Mouse (Mus musculus) liver, embryonic 13.5 days (tissue): ENCODE data around the gene Map7d1. TPM values are rescaled to one million over a fixed set of nuclear protein-coding genes. Genes with fewer than 3 reads are reported as not detected.
A peak's percentile ranks its signal among the peaks of the same experiment; 100 is the strongest.
"Not testable (repeated sequence)": the region's sequence is repeated elsewhere in the genome, so short reads cannot be mapped to it uniquely, and the experiment has no call there.

Experiments used
- ATAC-seq: fragments of 200-750 bp; cut with Nextera tagmentation; 2 replicates; pipeline ENCODE4 v1.8.0; 2017; ENCODE audit warnings: low read depth, mild to moderate bottlenecking, moderate number of reproducible peaks, moderate library complexity
- DNase-seq: peaks from one replicate; pipeline ENCODE4 v3.0.0; 2022
- H3K27ac ChIP-seq: fragments of 300-500 bp; sonication (generic); 2 replicates; pipeline ENCODE4 v1.5.1; 2015; ENCODE audit warnings: moderate library complexity, mild to moderate bottlenecking, inconsistent platforms
- H3K27me3 ChIP-seq: fragments of 300-500 bp; sonication (generic); 2 replicates; pipeline ENCODE4 v1.6.1; 2015; ENCODE audit warnings: mild to moderate bottlenecking, inconsistent platforms
- H3K36me3 ChIP-seq: fragments of 300-500 bp; sonication (generic); 2 replicates; pipeline ENCODE4 v1.6.1; 2015; ENCODE audit warnings: mild to moderate bottlenecking, inconsistent platforms
- H3K4me1 ChIP-seq: fragments of 300-500 bp; sonication (generic); replicated peaks from 2 replicates; pipeline ENCODE4 v1.6.1; 2015; ENCODE audit warnings: inconsistent platforms
- H3K4me2 ChIP-seq: fragments of 300-500 bp; sonication (generic); 2 replicates; pipeline ENCODE4 v1.6.1; 2015; ENCODE audit warnings: inconsistent platforms, mild to moderate bottlenecking, moderate library complexity
- H3K4me3 ChIP-seq: fragments of 300-500 bp; sonication (generic); replicated peaks from 2 replicates; pipeline ENCODE4 v1.5.1; 2015; ENCODE audit warnings: mild to moderate bottlenecking, inconsistent platforms
- H3K9ac ChIP-seq: fragments of 300-500 bp; sonication (generic); 2 replicates; pipeline ENCODE4 v1.6.1; 2015; ENCODE audit warnings: mild to moderate bottlenecking, inconsistent platforms
- H3K9me3 ChIP-seq: fragments of 300-500 bp; sonication (generic); replicated peaks from 2 replicates; pipeline ENCODE4 v1.6.1; 2016; ENCODE audit warnings: inconsistent platforms
- WGBS: fragments of 180-500 bp; shearing (Covaris S2); methylation state at CpG from one replicate; pipeline ENCODE4 v1.1.7; 2015; ENCODE audit not compliant: insufficient replicate concordance; 5-methylcytosine and 5-hydroxymethylcytosine counted together
- polyA plus RNA-seq: library from polyadenylated mRNA; unstranded; fragments of >200 nt; fragmentation: Nextera tagmentation; extraction: Ambion mirVana; gene quantifications from 2 replicates; pipeline ENCODE4 v1.2.1, GENCODE M21; 2015

Gene Map7d1
- polyA plus RNA-seq, 1 experiment from 2014 or later, result 6.6 TPM

DNA sequence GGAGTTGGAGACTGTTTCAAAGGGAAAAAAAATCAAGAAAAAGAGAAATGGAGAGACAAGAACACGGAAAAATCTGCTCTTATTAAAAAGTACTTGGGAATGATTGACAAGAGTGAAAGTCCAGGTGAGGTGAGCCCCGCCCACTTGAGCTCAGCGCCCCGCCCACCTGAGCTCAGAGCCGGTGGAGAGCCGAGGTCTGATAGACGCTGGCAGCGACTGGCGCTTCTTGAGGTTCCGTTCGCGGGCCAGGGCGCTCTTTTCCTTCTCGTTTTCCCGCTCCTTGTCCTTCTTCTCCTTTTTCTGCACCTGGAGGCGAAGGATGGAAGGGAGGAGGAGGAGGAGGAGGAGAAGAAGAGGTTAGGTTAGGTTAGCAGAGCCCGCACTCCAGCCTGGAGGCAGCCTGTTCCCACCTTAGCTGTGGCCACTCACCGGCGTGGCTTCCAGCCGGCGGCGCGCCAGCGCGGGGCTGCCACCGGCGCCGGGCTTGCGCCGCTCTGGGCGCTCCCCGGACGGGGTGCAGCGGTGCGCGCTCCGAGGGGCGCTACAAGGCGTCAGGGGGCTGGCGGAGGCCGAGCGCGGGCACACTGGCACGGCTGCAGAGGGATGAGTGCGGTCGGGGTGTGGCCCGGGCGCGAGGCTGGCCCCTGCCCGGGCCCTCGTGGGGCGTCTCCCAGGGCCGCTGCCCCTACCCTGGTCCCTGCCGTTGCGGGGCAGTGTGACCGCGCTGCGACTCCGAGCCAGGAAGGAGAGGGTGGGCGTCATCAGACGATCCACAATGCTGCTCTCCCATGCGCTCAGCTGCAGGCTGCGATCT lies 19.5 kb downstream of the Map7d1 start:
- Histone ChIP-seq H3K9me3 (no peaks in the 10 kb centered on the region), H3K9ac (no peak overlapping the region), H3K27me3 (no peaks in the 10 kb centered on the region), H3K36me3 (peaks cover 77% of the 10 kb centered on the region), H3K27ac (no peak overlapping the region), H3K4me1 (peaks cover 5% of the 10 kb centered on the region), H3K4me3 (no peak overlapping the region), H3K4me2 (no peak overlapping the region)
- ATAC-seq (no peak), DNase-seq (no peak)
- WGBS, result 76% methylated on average over 63 of the region's 63 CpGs

DNA sequence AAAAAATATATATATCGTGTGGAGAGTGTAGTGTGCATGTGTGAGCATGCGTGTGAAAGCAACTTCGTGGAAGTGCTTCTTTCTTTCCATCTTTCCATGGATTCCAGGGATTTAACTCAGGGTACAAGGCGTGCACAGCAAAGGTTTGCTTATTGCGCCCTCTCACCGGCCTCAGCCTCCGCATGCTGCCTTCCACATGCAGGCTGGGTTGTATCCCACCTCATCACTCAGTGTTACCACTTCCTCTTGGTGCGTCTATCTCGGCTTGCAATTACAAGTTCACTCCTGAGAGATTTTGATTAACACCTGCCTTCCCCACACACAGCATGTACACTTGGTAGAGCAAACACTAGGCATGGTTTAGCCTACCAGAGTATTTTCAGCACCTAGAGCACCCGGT lies 21.0 kb downstream of the Map7d1 start:
- Histone ChIP-seq H3K4me3 (no peak overlapping the region), H3K27ac (no peak overlapping the region), H3K27me3 (no peaks in the 10 kb centered on the region), H3K36me3 (peaks cover 76% of the 10 kb centered on the region), H3K4me2 (no peak overlapping the region), H3K9me3 (no peaks in the 10 kb centered on the region), H3K9ac (no peak overlapping the region), H3K4me1 (peaks cover 5% of the 10 kb centered on the region)
- DNase-seq, result no peak
- 56% methylated on average over 10 of the region's 10 CpGs for WGBS
- ATAC-seq, result no peak

DNA sequence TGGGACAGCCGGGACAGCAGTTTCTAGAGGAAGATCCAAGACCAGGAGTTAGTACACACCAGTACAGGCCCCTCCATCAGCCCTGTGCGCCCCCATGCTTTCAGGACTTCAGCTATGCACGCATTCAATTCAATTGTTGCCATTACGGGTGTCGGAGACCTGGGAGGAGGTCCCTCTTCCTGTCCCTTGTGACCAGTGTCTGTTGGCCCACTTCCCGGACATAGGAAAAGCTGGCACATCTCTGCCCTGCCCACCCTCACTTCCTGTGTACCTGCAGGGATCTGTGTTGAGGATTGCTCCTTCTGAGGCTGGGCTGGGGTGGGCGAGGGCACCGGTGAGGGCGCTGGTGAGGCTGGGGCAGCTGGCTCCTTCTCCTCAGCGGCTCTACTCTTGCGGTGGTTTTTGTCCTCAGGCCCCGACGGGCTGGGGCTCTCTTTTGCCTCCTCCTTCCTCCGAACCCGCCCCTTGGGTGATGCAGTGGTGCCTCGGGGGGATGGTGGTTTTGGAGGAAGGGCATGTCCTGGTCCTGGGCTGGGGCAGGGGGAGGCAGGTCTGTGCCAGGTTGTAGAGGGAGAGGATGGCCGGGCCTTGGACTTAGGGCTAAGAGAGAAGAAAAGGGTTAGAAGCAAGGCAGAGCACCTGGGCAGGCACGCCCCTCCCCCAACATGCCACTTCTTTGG lies 21.5 kb downstream of the Map7d1 start:
- ATAC-seq (no peak), DNase-seq (no peak)
- Histone ChIP-seq H3K9me3 (no peaks in the 10 kb centered on the region), H3K4me3 (no peak overlapping the region), H3K27me3 (no peaks in the 10 kb centered on the region), H3K36me3 (peaks cover 71% of the 10 kb centered on the region), H3K9ac (no peak overlapping the region), H3K4me1 (peaks cover 5% of the 10 kb centered on the region), H3K27ac (no peak overlapping the region), H3K4me2 (no peak overlapping the region)
- 71% methylated on average over 18 of the region's 18 CpGs for whole genome bisulfite sequencing

DNA sequence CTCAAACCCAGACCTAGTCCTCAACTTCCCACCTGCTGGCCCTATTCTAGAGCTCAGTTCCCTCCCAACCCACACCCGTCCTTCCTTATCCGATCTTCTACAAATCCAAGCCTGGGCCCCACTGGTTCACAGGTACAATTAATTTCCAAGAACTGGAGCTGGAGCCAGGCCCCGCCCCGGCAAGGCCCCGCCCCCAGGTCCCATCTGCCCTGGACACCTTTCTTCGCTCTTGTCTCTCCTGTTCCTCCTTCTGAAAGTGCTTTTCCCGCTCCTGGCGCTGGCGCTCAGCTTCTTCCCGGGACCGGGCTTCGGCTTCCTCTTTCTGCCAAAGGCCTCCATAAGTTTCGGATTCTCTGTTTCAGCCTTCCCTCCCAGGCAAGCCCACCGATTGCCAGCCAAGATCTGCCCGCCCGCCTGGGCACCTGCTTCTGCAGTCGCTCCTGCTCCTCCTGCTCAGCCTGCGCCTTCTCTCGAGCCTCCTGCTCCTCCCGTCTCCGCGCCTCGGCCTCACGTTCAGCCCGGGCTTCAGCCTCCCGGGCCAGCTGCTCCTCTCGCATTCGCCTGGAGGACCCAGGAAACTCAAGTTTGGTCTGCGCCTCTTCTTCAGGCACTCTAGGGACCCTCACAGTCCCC lies 22.4 kb downstream of the Map7d1 start:
- 84% methylated on average over 29 of the region's 29 CpGs for WGBS
- DNase-seq, result no peak
- Histone ChIP-seq H3K9ac (no peak overlapping the region), H3K27me3 (no peaks in the 10 kb centered on the region), H3K4me3 (no peak overlapping the region), H3K4me1 (peaks cover 5% of the 10 kb centered on the region), H3K9me3 (no peaks in the 10 kb centered on the region), H3K4me2 (no peak overlapping the region), H3K36me3 (peaks cover 70% of the 10 kb centered on the region), H3K27ac (no peak overlapping the region)
- ATAC-seq, result no peak

DNA sequence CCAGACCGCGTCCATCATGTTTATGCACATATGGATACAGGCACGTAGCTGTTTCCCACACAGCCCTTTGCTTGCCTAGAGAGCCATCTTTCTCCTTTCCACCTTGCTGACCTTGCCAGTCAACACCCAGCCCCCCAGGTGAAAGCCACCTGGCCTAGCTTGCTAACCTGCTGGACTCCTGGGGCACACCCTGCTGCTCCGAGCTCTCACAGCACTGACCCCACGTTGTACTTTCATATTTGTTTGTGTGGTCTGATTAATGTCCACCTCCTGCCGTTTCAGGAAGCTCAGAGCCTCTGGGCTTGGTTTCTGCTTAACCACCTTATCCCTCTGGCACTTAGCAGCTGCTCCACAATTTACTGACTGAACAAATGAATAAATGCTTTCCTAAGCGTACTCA lies 26.2 kb downstream of the Map7d1 start:
- H3K27ac ChIP-seq, result no peak overlapping the region
- DNase-seq (no peak), ATAC-seq (no peak)
- H3K9ac ChIP-seq, result no peak overlapping the region
- H3K27me3 ChIP-seq, result peaks cover 11% of the 10 kb centered on the region
- no peaks in the 10 kb centered on the region for H3K9me3 ChIP-seq
- H3K4me1 ChIP-seq, result peaks cover 11% of the 10 kb centered on the region
- WGBS, result 59% methylated on average over 7 of the region's 7 CpGs
- H3K36me3 ChIP-seq, result peaks cover 41% of the 10 kb centered on the region
- H3K4me2 ChIP-seq, result no peak overlapping the region
- no peak overlapping the region for H3K4me3 ChIP-seq

DNA sequence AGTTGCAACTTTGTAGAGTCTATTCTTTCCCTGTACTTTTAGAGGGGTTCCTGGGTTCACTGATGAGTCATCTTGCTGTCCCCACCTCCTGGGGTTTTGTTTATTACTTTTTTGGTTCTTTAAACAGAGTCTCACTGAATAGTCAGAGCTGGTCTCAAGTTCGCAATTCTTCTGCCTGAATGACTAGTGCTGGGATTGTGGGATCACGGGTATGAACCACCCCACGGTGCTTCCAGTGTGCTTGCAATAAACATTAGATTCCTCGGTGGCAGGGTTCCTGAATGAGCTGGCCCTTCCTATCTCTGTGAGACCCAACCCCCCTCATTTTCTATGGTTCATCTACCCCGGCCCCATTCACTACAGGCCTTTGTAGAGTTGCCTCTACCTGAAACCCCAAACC lies 28.0 kb downstream of the Map7d1 start:
- 33% methylated on average over 5 of the region's 5 CpGs for WGBS
- Histone ChIP-seq H3K27ac (no peak overlapping the region), H3K4me3 (no peak overlapping the region), H3K36me3 (peaks cover 23% of the 10 kb centered on the region), H3K9ac (no peak overlapping the region), H3K27me3 (peaks cover 11% of the 10 kb centered on the region), H3K4me2 (no peak overlapping the region), H3K4me1 (peaks cover 6% of the 10 kb centered on the region), H3K9me3 (no peaks in the 10 kb centered on the region)
- DNase-seq (no peak), ATAC-seq (no peak)

DNA sequence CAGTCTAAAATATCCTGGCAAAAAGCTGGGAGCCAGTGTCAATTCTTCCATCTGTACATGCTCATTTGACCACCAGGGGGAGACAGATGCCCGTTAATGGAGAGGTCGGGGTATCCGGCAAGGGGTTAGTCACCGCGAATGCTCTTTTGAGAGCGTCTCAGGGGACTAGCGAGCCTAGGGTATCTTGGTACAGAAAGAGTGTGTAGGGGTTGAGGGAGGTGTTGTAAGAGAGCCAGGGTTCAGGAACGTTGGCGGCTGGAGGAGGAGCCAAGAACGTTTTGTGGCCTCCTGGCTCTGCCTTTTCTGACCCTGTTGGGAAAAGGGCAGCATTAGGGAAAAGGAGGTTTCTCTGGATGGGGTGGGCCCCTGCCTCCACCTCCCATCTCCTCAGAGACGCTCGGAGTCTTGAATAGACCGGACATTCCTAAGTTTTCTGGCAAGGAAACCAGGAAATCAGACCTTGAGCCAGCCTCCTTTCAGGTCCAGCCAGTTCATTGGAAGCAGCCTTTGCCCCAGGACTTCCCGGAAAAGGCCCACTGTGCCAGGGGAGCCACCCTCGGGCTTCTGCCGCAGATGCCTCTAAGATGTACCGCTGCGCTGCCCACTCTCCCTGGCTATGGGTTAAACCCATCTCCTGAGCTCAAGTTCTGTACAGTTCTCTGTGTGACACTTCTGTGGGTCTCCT lies 28.9 kb downstream of the Map7d1 start:
- WGBS, result 8% methylated on average over 18 of the region's 18 CpGs
- Histone ChIP-seq H3K9me3 (no peaks in the 10 kb centered on the region), H3K9ac (peak overlapping the region; percentile 6; the same call in 1 of the 2 replicates)

DNA sequence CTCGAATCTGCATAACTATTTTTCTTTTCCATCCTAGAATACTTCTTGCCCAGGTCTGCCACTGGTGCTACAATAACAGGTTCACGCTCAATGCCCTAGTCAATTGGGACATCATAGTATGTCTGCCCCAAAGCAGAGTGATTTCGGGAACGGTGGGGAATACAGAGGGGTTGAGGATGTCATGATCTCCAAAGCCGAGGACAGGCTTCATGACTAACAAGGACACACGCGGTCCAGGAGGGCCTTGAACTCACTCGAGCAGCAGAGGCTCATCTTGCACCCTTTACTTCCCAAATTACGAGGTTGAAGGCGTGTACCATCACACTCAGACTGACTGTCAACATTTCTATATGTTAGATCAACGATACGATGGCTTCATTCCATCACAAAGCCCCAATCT lies 29.5 kb downstream of the Map7d1 start:
- no peak for DNase-seq
- ATAC-seq, result no peak
- peaks cover 11% of the 10 kb centered on the region for H3K27me3 ChIP-seq
- H3K36me3 ChIP-seq, result peaks cover 10% of the 10 kb centered on the region
- H3K4me1 ChIP-seq, result peaks cover 6% of the 10 kb centered on the region
- no peak overlapping the region for H3K4me3 ChIP-seq
- no peak overlapping the region for H3K4me2 ChIP-seq
- 45% methylated on average over 12 of the region's 12 CpGs for WGBS
- H3K27ac ChIP-seq, result no peak overlapping the region
- H3K9me3 ChIP-seq, result no peaks in the 10 kb centered on the region
- no peak overlapping the region for H3K9ac ChIP-seq

More for the DNA sequence above, 28.9 kb downstream of the Map7d1 start:
- peak; percentile 68 for ATAC-seq
- Histone ChIP-seq H3K27me3 (peaks cover 11% of the 10 kb centered on the region), H3K4me2 (peak overlapping the region; percentile 54), H3K27ac (no peak overlapping the region), H3K4me3 (peak overlapping the region; percentile 24; the same call in 1 of the 2 replicates), H3K36me3 (peaks cover 14% of the 10 kb centered on the region), H3K4me1 (peaks cover 6% of the 10 kb centered on the region)
- peak; percentile 60 for DNase-seq

DNA sequence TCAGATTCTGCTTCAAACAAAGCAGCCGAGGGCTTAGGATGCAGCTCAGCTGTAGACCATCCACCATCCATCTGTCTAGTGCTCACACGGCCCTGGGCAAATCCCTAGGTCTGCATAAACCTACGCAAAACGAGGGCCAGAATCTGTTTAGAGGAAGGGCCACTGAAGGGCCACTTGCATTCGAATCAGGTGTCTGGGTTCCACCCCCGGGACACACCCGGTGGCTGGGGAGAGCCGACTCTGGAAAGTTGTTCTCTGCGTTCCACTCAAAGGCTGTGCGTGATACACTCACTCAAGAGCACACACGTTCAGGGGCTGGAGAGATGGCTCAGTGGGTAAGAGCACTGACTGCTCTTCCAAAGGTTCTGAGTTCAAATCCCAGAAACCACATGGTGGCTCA lies 33.5 kb downstream of the Map7d1 start:
- Histone ChIP-seq H3K4me3 (no peak overlapping the region), H3K27ac (no peak overlapping the region), H3K27me3 (peaks cover 6% of the 10 kb centered on the region), H3K4me1 (peaks cover 8% of the 10 kb centered on the region), H3K36me3 (no peaks in the 10 kb centered on the region), H3K4me2 (no peak overlapping the region), H3K9ac (no peak overlapping the region), H3K9me3 (no peaks in the 10 kb centered on the region)
- 72% methylated on average over 11 of the region's 11 CpGs for WGBS
- ATAC-seq, result no peak
- DNase-seq, result no peak

DNA sequence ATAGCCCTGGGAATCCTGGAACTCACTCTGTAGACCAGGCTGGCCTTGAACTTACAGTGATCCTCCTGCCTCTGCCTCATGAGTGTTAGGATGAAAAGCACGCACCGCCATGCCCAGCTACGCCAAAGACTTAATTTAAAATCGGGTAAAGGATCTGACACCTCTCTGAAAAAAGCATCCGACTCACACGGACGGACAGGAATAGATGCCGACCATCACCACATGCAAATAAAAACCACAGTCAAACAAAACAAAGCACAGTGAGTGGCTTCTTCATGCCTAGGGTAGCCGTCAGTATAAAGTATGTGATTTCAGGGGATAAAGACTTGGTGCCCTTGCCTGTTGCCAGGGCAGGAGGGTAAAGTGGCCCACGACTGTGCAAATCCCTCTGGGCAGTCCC lies 36.1 kb downstream of the Map7d1 start:
- Histone ChIP-seq H3K9ac (no peak overlapping the region), H3K4me3 (no peak overlapping the region), H3K36me3 (no peaks in the 10 kb centered on the region), H3K4me1 (0 out of 2 replicates have a peak, but pooled peaks cover 3% of the 10 kb centered on the region), H3K9me3 (no peaks in the 10 kb centered on the region), H3K4me2 (no peak overlapping the region), H3K27ac (no peak overlapping the region), H3K27me3 (no peaks in the 10 kb centered on the region)
- WGBS, result 71% methylated on average over 10 of the region's 10 CpGs
- DNase-seq, result no peak
- ATAC-seq, result no peak

DNA sequence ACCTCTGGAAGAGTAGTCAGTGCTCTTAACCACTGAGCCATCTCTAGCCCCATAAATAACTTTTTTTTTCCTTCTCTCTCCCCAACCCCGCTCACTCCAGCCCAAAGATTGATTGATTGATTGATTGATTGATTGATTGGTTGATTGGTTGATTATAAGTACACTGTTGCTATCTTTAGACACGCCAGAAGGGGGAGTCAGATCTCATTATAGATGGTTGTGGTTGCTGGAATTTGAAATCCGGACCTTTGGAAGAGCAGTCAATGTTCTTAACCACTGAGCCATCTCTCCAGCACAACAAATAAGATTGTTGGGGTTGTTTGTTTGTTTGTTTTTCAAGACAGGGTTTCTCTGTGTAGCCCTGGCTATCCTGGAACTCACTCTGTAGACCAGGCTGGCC lies 36.6 kb downstream of the Map7d1 start:
- H3K9me3 ChIP-seq, H3K36me3 ChIP-seq, H3K9ac ChIP-seq, H3K27ac ChIP-seq, H3K4me1 ChIP-seq, H3K4me3 ChIP-seq, H3K4me2 ChIP-seq, H3K27me3 ChIP-seq, ATAC-seq, DNase-seq: not testable (repeated sequence)
- WGBS, result 49% methylated on average over 3 of the region's 3 CpGs
